Mouse (Mus musculus): ENCODE results near the gene Ywhah. TPM values are rescaled to one million over a fixed set of nuclear protein-coding genes. Genes with fewer than 3 reads are reported as not detected.

The Ywhah gene
- polyA plus RNA-seq, 1 experiment, result 252 TPM

DNA sequence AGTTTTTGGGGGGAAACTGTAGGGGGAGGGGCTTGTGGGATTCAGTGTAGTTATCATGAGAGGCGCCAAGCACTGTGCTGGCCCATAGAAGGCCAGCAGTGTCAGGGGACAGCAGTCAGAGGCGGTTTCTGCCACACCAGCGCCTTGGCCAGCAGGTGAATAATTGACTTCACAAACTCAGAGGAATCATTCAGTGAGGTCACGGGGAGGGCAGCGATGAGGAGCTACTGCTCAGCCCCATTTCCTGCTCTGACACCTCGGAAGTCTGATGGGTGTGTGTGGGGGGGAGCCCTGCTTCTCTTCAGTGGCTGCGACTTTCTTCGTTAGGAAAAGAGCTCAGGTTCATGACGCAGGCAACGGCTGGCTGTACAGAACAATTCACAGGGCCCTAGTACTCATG, 24.8 kb downstream of the Ywhah start:
- H3K4me1 ChIP-seq (ENCODE audit: control insufficient read depth, insufficient read depth, low read length), result peaks cover 2% of the 10 kb centered on the region
- H3K4me3 ChIP-seq (replicated peaks; ENCODE audit: control insufficient read depth, low read depth, low read length), result no peak overlapping the region
- TF ChIP-seq POLR2A (IDR thresholded peaks at IDR 0.05; ENCODE audit: borderline replicate concordance, control insufficient read depth, low read depth, low read length) (no peak), CTCF (IDR thresholded peaks at IDR 0.05; ENCODE audit: control insufficient read depth, insufficient read depth, low read length) (no peak)
- H3K27ac ChIP-seq (ENCODE audit: control insufficient read depth, insufficient read depth, low read depth, low read length, poor library complexity), result no peak overlapping the region
- 49% methylated on average over 10 of the region's 10 CpGs for whole genome bisulfite sequencing

DNA sequence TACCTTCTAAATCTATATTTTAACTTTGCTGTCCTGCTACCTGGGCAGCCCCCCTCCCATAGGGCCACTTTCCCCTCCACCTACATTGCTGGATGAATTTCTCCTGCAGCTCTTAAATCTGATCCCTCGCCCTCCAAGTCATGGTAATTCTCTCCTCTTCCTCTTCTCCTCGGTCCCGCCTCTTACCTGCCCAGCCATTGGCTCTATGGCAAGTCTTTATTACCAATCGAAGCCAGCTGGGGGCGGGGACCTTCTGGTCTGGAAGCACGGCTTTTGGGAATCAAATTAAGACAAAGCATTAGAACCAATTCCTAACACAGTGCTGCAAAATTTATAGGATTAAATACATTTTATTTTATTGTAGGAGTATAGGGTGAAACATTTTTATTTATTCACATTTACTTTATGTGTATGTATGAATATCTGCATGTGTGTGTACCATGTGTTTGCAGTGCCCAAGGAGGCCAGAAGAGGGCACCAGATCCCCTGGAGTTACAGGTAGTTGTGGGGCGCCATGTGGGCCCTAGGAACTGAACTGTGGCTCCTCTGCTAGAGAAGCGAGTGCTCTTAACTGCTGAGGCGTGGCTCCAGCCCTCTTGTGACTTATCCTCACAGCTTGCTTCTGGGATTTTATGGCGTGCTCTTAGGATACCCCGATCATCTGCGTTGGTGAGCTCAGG, 26.2 kb downstream of the Ywhah start:
- TF ChIP-seq POLR2A (IDR thresholded peaks at IDR 0.05; ENCODE audit: borderline replicate concordance, control insufficient read depth, low read depth, low read length) (no peak), CTCF (IDR thresholded peaks at IDR 0.05; ENCODE audit: control insufficient read depth, insufficient read depth, low read length) (no peak)
- 91% methylated on average over 12 of the region's 12 CpGs for WGBS
- no peak overlapping the region for H3K4me3 ChIP-seq (replicated peaks; ENCODE audit: control insufficient read depth, low read depth, low read length)
- no peak overlapping the region for H3K27ac ChIP-seq (ENCODE audit: control insufficient read depth, insufficient read depth, low read depth, low read length, poor library complexity)
- no peaks in the 10 kb centered on the region for H3K4me1 ChIP-seq (ENCODE audit: control insufficient read depth, insufficient read depth, low read length)

DNA sequence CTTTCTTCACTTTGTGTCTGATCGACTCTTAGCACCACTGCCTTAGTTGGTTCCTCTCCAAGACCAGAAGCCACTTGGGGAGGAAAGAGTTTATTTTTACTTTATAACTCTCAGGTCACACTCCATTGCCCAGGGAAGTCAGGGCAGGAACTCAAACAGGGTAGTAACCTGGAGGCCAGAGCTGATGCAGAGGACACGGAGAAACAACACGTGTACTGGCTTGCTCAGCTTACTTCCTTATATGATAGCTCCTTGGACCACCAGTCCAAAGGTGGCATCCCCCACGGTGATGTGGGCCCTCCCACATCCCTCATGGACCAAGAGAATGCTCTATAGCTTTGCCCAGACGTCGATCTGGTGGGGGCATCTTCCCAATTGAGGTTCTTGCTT, 26.7 kb downstream of the Ywhah start:
- no peak overlapping the region for H3K4me3 ChIP-seq (replicated peaks; ENCODE audit: control insufficient read depth, low read depth, low read length)
- TF ChIP-seq CTCF (IDR thresholded peaks at IDR 0.05; ENCODE audit: control insufficient read depth, insufficient read depth, low read length) (no peak), POLR2A (IDR thresholded peaks at IDR 0.05; ENCODE audit: borderline replicate concordance, control insufficient read depth, low read depth, low read length) (no peak)
- 74% methylated on average over 6 of the region's 6 CpGs for WGBS

DNA sequence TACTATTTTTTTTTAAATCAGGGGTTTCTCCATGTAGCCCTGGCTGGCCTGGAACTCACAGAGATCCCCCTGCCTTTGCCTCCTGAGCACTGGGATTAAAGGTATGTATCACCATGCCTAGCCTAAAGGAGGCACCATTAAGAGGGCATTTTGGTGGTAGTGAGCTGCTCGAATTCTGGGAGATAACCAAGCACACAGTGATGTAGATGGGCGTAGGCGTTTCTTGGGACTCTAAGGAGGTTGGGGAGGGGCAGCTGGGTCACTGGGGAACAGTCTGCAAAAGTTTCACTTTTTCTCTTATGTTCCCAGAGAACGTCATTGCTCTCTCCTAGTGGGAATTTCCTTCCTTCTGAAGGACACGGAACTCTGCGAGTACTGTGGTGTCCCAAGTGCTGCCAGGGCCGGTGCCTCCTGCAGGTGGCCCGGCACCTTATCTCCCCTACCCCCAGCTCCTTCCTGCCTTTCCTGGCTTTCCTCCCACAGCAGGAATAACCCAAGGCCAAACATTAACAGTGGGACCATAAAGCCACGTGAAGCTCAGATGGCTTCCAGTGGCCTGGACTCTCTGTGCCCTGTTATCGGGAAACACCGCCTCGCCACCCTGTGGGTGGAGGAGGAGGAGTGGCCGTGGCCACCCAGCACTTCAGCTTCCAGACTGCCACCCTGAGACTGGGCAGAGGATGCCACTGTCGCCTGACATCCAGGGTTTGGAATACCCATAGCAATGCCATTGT, 34.4 kb downstream of the Ywhah start:
- TF ChIP-seq CTCF (IDR thresholded peaks at IDR 0.05; ENCODE audit: control insufficient read depth, insufficient read depth, low read length), result no peak
- no peak for TF ChIP-seq POLR2A (IDR thresholded peaks at IDR 0.05; ENCODE audit: borderline replicate concordance, control insufficient read depth, low read depth, low read length)
- Histone ChIP-seq H3K27ac (ENCODE audit: control insufficient read depth, insufficient read depth, low read depth, low read length, poor library complexity) (peak overlapping the region; percentile 29; the same call in 1 of the 2 replicates), H3K4me1 (ENCODE audit: control insufficient read depth, insufficient read depth, low read length) (no peaks in the 10 kb centered on the region), H3K4me3 (replicated peaks; ENCODE audit: control insufficient read depth, low read depth, low read length) (no peak overlapping the region)
- WGBS, result 55% methylated on average over 14 of the region's 14 CpGs

More for the DNA sequence above, 26.7 kb downstream of the Ywhah start:
- Histone ChIP-seq H3K4me1 (ENCODE audit: control insufficient read depth, insufficient read depth, low read length) (no peaks in the 10 kb centered on the region), H3K27ac (ENCODE audit: control insufficient read depth, insufficient read depth, low read depth, low read length, poor library complexity) (no peak overlapping the region)

DNA sequence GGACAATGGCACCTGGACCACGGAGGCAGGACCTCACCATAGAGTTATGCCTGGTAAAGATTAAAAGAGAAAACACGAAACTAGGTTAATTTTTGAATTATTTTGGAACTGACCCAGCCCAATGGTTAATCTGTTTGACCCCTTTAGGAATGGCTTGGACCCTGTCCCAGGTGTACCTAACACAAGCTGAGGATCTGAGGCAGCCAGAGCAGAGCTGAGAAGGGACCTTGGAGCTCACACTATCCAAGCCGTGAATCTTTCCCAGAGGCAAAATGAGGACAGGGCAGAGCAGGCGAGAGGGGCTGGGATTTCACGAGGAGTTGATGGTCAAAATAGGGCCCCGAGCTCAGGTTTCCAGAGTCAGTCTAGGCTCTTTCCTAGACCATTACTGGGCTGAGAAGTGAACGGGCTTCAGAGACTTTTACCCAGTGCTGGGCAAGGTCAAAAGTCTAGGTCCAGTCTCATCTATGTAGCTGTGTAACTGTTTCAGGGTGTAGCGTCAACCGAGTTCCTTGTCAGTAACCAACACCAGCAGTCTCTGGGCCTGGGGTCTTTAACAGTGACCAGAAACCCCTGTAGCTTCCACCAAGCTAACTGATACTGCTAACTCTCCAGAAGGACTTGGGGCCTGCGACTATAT, 37.6 kb downstream of the Ywhah start:
- Histone ChIP-seq H3K4me1 (ENCODE audit: control insufficient read depth, insufficient read depth, low read length) (no peaks in the 10 kb centered on the region), H3K27ac (ENCODE audit: control insufficient read depth, insufficient read depth, low read depth, low read length, poor library complexity) (no peak overlapping the region), H3K4me3 (replicated peaks; ENCODE audit: control insufficient read depth, low read depth, low read length) (no peak overlapping the region)
- 69% methylated on average over 10 of the region's 10 CpGs for WGBS
- TF ChIP-seq POLR2A (IDR thresholded peaks at IDR 0.05; ENCODE audit: borderline replicate concordance, control insufficient read depth, low read depth, low read length), result no peak
- TF ChIP-seq CTCF (IDR thresholded peaks at IDR 0.05; ENCODE audit: control insufficient read depth, insufficient read depth, low read length), result no peak

DNA sequence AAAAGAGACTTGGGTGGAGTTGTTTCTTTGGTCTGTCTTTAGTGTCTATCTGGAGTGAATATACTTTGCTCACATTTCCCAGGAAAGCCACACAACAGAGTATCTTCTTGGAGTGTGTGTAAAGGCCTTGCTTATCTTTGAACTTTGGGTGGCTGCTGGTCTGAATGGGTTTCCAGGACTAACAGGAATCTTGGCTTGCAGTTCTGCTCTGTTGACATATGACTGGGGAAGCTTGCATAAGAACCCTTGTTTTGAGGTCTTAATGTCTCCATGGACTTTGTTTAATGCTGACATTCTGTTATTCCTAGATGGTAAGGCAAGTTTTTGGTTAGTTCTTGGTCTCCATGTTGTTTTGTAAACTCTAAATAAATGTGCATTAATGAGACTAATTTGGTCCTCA, 51.5 kb downstream of the Ywhah start:
- TF ChIP-seq POLR2A (IDR thresholded peaks at IDR 0.05; ENCODE audit: borderline replicate concordance, control insufficient read depth, low read depth, low read length), result no peak
- TF ChIP-seq CTCF (IDR thresholded peaks at IDR 0.05; ENCODE audit: control insufficient read depth, insufficient read depth, low read length), result no peak
- H3K4me1 ChIP-seq (ENCODE audit: control insufficient read depth, insufficient read depth, low read length), result no peaks in the 10 kb centered on the region
- no peak overlapping the region for H3K4me3 ChIP-seq (replicated peaks; ENCODE audit: control insufficient read depth, low read depth, low read length)
- H3K27ac ChIP-seq (ENCODE audit: control insufficient read depth, insufficient read depth, low read depth, low read length, poor library complexity), result no peak overlapping the region

DNA sequence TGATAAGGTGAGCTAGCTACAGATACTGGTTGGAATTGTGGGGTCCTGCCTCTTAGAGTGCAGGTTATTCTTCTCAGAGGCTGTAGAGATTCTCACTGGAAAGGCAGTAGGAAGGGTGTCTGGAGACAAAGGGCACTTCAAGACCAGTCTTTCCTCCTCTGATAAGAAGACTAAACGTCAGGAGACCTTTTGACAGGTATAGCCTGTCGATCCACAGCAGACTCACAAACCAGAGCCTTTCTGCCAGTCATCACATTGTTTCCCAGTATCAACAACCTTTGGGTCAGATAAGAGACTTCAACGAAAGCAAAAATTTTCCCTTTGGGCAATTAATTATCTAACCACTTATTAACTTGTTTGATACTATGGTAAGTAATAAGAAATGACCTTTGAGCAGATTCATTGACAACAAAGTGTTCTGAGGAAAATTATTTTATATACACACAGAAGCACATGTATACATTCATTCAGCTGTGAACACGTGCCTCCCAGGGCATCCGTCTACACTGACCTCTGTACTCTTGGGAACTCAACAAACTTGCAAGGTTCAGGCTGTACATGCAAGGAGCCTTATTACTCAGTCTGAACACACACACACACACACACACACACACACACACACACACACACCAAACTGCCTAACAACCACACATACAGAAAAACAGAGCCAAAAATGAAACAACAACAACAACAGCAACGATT, 58.0 kb downstream of the Ywhah start:
- H3K27ac ChIP-seq (ENCODE audit: control insufficient read depth, insufficient read depth, low read depth, low read length, poor library complexity), result no peak overlapping the region
- no peak overlapping the region for H3K4me3 ChIP-seq (replicated peaks; ENCODE audit: control insufficient read depth, low read depth, low read length)
- TF ChIP-seq CTCF (IDR thresholded peaks at IDR 0.05; ENCODE audit: control insufficient read depth, insufficient read depth, low read length) (no peak), POLR2A (IDR thresholded peaks at IDR 0.05; ENCODE audit: borderline replicate concordance, control insufficient read depth, low read depth, low read length) (no peak)
- no peaks in the 10 kb centered on the region for H3K4me1 ChIP-seq (ENCODE audit: control insufficient read depth, insufficient read depth, low read length)
- WGBS, result 76% methylated on average over 6 of the region's 6 CpGs

Other genes starting within 250 kb of the Ywhah start
- gene Pisd, start 233.2 kb upstream of the Ywhah start, polyA plus RNA-seq (2011; ENCODE audit: insufficient read depth, insufficient read length, low replicate concordance, missing spikeins), result 13.4 and 30.1 TPM in 2 replicates
- gene Gm20671, start 191.7 kb upstream of the Ywhah start, polyA plus RNA-seq (2011; ENCODE audit: insufficient read depth, insufficient read length, low replicate concordance, missing spikeins), result 0.75 TPM in 1 of 2 replicates, not detected in the other
- 18.3 and 27.6 TPM in 2 replicates for gene Prr14l, start 164.6 kb upstream of the Ywhah start, polyA plus RNA-seq (2011; ENCODE audit: insufficient read depth, insufficient read length, low replicate concordance, missing spikeins)
- gene Depdc5, start 155.1 kb upstream of the Ywhah start, polyA plus RNA-seq (2011; ENCODE audit: insufficient read depth, insufficient read length, low replicate concordance, missing spikeins), result 16.5 and 26.8 TPM in 2 replicates
- not detected in 2 replicates for gene Slc5a1, start 85.4 kb downstream of the Ywhah start, polyA plus RNA-seq (2011; ENCODE audit: insufficient read depth, insufficient read length, low replicate concordance, missing spikeins)
- gene Spon2, start 199.6 kb downstream of the Ywhah start, polyA plus RNA-seq (2011; ENCODE audit: insufficient read depth, insufficient read length, low replicate concordance, missing spikeins), result 3.1 and 6.6 TPM in 2 replicates